Mouse (Mus musculus): ENCODE data around the gene 9230110F15Rik.
"Not testable (repeated sequence)": the region's sequence is repeated elsewhere in the genome, so short reads cannot be mapped to it uniquely, and the experiment has no call there.

The 9230110F15Rik gene

DNA sequence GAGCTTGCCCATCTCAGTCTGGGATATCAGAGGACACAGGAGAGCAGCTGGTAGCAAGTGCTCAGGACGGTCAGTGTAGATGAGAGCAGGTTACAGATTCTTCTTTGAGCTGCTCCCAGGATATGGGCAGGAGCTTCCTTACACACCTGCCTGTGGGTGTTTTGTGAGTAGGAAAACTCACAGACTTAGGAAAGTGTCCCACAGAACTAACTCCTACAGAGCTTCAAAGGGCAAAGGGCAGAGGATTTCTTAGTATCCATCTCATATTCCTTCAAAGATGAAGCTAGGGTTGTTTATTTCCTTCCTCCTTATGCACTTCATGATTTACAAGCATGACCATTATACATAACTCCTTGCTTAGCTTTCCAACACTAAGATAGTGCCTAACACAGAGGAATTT, at the start of gene 9230110F15Rik:
Gene 9230110F15Rik (minus strand): TSS at position 101 of the 400 bp plus-strand sequence.
- in situ Hi-C loops (cut with MseI, MboI): loop anchor here in 1 of 2 experiments (5.0 kb wide), 1 partner anchor 283 kb away; the partner anchor contains the start of gene Gm5916

DNA sequence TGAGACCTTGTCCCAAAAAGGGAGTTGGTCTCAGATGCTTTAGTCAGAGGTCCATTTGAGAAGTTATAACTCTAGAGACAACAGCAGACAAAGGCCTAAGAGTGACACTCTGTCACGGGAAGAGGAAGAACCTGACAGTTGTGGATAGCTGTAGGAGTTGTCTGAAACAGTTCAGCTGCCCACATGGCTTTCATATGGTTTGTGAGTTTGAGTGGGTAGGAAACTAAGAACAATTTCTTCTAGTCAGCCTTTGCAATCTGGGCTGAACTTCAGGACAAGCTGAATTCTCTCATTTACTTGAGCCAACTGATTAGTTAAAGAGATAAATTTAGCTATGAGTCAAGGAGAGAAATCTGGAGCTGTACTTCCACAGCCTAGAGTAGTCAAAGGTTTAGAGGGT, 49.2 kb upstream of the 9230110F15Rik start:
- in situ Hi-C loops (cut with MseI, MboI): not testable (repeated sequence)

- in situ Hi-C loops (cut with MseI, MboI): not testable (repeated sequence)
These were observed 26.1 kb downstream of the 9230110F15Rik start for GRCm38 (mm10) chr9:35817881-35818280.

DNA sequence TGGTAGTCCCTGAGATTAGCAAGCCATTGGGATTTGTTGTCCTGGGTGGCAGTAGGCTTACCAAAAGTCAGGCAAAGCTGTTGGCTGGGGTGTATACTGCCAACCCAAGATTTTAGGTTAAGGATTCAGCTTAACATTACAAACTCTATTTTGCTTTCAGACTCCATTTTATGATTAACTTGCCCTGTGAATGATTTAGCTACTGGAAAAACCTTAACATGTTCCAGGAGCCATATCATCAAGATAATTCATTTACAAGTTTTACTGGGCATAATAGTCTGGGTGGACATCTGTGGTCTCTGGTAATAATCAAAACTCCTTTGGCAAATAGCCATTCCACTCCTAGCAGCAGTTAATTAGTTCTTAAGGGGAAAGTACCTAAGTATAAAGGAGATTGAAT, 45.8 kb downstream of the 9230110F15Rik start:
- in situ Hi-C loops (cut with MseI, MboI): no loop called here

DNA sequence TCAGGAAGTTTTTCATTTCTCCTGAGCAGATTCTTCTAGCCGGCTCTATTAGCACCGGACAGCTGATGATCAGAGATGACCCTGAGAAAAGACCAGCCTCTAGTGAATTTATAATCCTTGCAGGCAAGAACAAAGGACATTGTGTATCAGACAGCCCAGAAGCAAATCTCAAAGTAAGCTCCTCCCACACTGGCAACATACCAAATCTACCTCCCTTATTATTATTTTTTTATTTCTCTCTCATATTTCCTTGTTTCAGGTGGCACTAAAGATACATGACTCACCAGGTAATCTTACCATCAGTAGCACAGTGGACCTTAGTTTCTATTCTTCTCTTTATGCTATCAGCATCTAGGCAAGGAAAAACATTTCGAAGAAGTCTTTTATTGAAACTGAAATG, 53.9 kb downstream of the 9230110F15Rik start, which contains the start of the genes Gm27235 and D730048I06Rik:
Gene Gm27235 (minus strand): TSS at position 101 of the 400 bp plus-strand sequence.
Gene D730048I06Rik (minus strand): TSS at position 112 of the 400 bp plus-strand sequence.
- in situ Hi-C loops (cut with MseI, MboI): no loop called here
